Mouse (Mus musculus) lung, adult 18-20 months (tissue): Measurements from ENCODE around the gene Sfswap.
A peak's percentile ranks its signal among the peaks of the same experiment; 100 is the strongest.
"Not testable (repeated sequence)": the region's sequence is repeated elsewhere in the genome, so short reads cannot be mapped to it uniquely, and the experiment has no call there.

Experiments
- DNase-seq, 2 experiments: peaks; one replicate each; pipeline ENCODE4 v3.0.0; 2022; ENCODE audit warnings: mixed read lengths in 2 of 2

The Sfswap gene

GRCm38 (mm10) chr5:129500722-129501634, at the start of gene Sfswap:
TSS of gene Sfswap (plus strand) at chr5:129501221.
- DNase-seq, result peak; percentile 76 to 79

- no peak for DNase-seq
Measured at GRCm38 (mm10) chr5:129452561-129452960, 48.5 kb upstream of the Sfswap start.

- peak; percentile 73 for DNase-seq
Measured at GRCm38 (mm10) chr5:129454802-129455528, 46.1 kb upstream of the Sfswap start.

GRCm38 (mm10) chr5:129455529-129455896, 45.5 kb upstream of the Sfswap start:
- DNase-seq, result no peak

GRCm38 (mm10) chr5:129456579-129457140, 44.4 kb upstream of the Sfswap start:
- DNase-seq, result no peak

GRCm38 (mm10) chr5:129458109-129458508, 42.9 kb upstream of the Sfswap start:
- no peak for DNase-seq

- no peak for DNase-seq
Measured at GRCm38 (mm10) chr5:129458541-129458940, 42.5 kb upstream of the Sfswap start.

GRCm38 (mm10) chr5:129460798-129461476, 40.1 kb upstream of the Sfswap start:
- DNase-seq, result no peak

- not testable (repeated sequence) for DNase-seq
Measured at GRCm38 (mm10) chr5:129463648-129464047, 37.4 kb upstream of the Sfswap start.

- no peak for DNase-seq
Measured at GRCm38 (mm10) chr5:129465788-129466187, 35.2 kb upstream of the Sfswap start.

GRCm38 (mm10) chr5:129475532-129476045, 25.4 kb upstream of the Sfswap start:
- no peak for DNase-seq

- no peak for DNase-seq
Measured at GRCm38 (mm10) chr5:129489879-129490278, 11.1 kb upstream of the Sfswap start.

GRCm38 (mm10) chr5:129501671-129502070, 650 bp downstream of the Sfswap start:
- no peak for DNase-seq

GRCm38 (mm10) chr5:129506886-129507285, 5.9 kb downstream of the Sfswap start:
- DNase-seq, result no peak

GRCm38 (mm10) chr5:129518180-129518579, 17.2 kb downstream of the Sfswap start:
- DNase-seq, result no peak

- DNase-seq, result no peak
Measured at GRCm38 (mm10) chr5:129518786-129519185, 17.8 kb downstream of the Sfswap start.

- no peak for DNase-seq
Measured at GRCm38 (mm10) chr5:129519591-129519990, 18.6 kb downstream of the Sfswap start.

GRCm38 (mm10) chr5:129521501-129521900, 20.5 kb downstream of the Sfswap start:
- no peak for DNase-seq

- no peak for DNase-seq
Measured at GRCm38 (mm10) chr5:129521913-129522312, 20.9 kb downstream of the Sfswap start.

GRCm38 (mm10) chr5:129523166-129523565, 22.1 kb downstream of the Sfswap start:
- DNase-seq, result no peak

GRCm38 (mm10) chr5:129524751-129525150, 23.7 kb downstream of the Sfswap start:
- DNase-seq, result no peak

- no peak for DNase-seq
Measured at GRCm38 (mm10) chr5:129527162-129527561, 26.1 kb downstream of the Sfswap start.

GRCm38 (mm10) chr5:129529571-129529970, 28.6 kb downstream of the Sfswap start:
- DNase-seq, result no peak
